Mouse (Mus musculus) brain, embryonic 14.5 days (tissue): ENCODE measurements at regions not wholly inside any gene's neighbourhood (a gene's known extent, or its start where the extent isn't known, plus 50 kb on each side); places are given as distances from the start of the nearest gene placed in this dataset.

Experiments
- CTCF ChIP-seq: fragments of 200-500 bp; IDR thresholded peaks from 2 replicates; pipeline ENCODE4 v1.5.1; 2012; ENCODE audit warnings: inconsistent platforms, mild to moderate bottlenecking, moderate library complexity, borderline replicate concordance; ENCODE audit not compliant: insufficient read depth, insufficient read length; ENCODE audit errors: extremely low read depth
- POLR2A ChIP-seq: fragments of 200-500 bp; IDR thresholded peaks from 2 replicates; pipeline ENCODE4 v1.6.1; 2012; ENCODE audit warnings: mild to moderate bottlenecking, inconsistent platforms, borderline replicate concordance; ENCODE audit not compliant: poor library complexity, insufficient read depth, insufficient read length, severe bottlenecking; ENCODE audit errors: extremely low read depth

GRCm38 (mm10) chr10:113916705-113917104 is 885.4 kb downstream of the Trhde start:
- no peak for TF ChIP-seq CTCF
- TF ChIP-seq POLR2A = no peak
